ENCODE assay signal across 7 mouse cellular contexts in the genomic region with DNA sequence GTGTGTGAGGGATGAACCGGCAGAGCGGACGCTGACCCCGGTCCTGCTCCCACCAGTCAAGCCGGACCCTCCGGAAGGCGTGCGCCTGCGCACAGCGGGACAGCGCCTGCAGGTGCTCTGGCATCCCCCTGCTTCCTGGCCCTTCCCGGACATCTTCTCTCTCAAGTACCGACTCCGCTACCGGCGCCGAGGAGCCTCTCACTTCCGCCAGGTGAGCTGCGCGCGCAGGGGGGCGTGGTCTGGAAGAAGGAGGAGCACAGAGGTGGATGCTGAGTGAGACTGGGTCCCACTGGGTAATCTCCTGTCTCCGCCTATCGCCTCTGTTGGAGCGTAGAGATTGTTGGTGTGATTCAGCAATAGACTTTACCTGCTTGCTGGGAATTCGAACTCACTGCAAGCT. TPM values are rescaled to one million over a fixed set of nuclear protein-coding genes. Genes with fewer than 3 reads are reported as not detected.
DNase-seq lines count a peak whose midpoint lies in the region; ATAC-seq lines count a peak whose summit lies in the region.

No protein-coding gene starts in this region.

- H3K27me3 ChIP-seq in forebrain, embryonic 15.5 days = 0 out of 2 replicates have a peak, but pooled peaks cover 3% of the 10 kb centered on the region
- 0 out of 2 replicates have a peak, but pooled peaks cover 3% of the 10 kb centered on the region for H3K27me3 ChIP-seq in limb, embryonic 11.5 days (ENCODE audit: control insufficient read depth, insufficient read depth, low read length)
- 0 out of 2 replicates have a peak, but pooled peaks cover 9% of the 10 kb centered on the region for H3K27me3 ChIP-seq in midbrain, embryonic 14.5 days (ENCODE audit: control insufficient read depth, insufficient read depth, low read length)

- 2% methylated on average over 26 of the region's 26 CpGs for WGBS in forebrain, embryonic 15.5 days
- under 1% methylated on average over 26 of the region's 26 CpGs for WGBS in limb, embryonic 11.5 days
- whole genome bisulfite sequencing in midbrain, embryonic 14.5 days = 2% methylated on average over 26 of the region's 26 CpGs

- DNase-seq in ZHBTc4 (ENCODE audit: low read depth, low spot score) = peak; percentile 95
- DNase-seq in kidney, adult 18-20 months = peak; percentile 83
- peak; percentile 84 for DNase-seq in limb, embryonic 11.5 days (ENCODE audit: low spot score)
- DNase-seq in midbrain, embryonic 14.5 days = peak; percentile 90
- peak; percentile 85 for DNase-seq in testis, postnatal 10 days (ENCODE audit: low spot score)

- H3K4me2 ChIP-seq in forebrain, embryonic 15.5 days (replicated peaks) = peak overlapping the region; percentile 91
- H3K4me2 ChIP-seq in limb, embryonic 11.5 days (ENCODE audit: low read depth, severe bottlenecking) = peak overlapping the region; percentile 54
- H3K4me2 ChIP-seq in midbrain, embryonic 14.5 days (ENCODE audit: low read length) = peak overlapping the region; percentile 61

- no peaks in the 10 kb centered on the region for H3K9me3 ChIP-seq in forebrain, embryonic 15.5 days
- H3K9me3 ChIP-seq in limb, embryonic 11.5 days (ENCODE audit: control insufficient read depth, low read length) = no peaks in the 10 kb centered on the region
- no peaks in the 10 kb centered on the region for H3K9me3 ChIP-seq in midbrain, embryonic 14.5 days (ENCODE audit: control insufficient read depth, low read length)

- no peaks in the 10 kb centered on the region for H3K36me3 ChIP-seq in forebrain, embryonic 15.5 days
- H3K36me3 ChIP-seq in limb, embryonic 11.5 days (ENCODE audit: control insufficient read depth, insufficient read depth, low read length) = no peaks in the 10 kb centered on the region; the same call in 1 of the 2 replicates
- 0 out of 2 replicates have a peak, but pooled peaks cover 6% of the 10 kb centered on the region for H3K36me3 ChIP-seq in midbrain, embryonic 14.5 days (ENCODE audit: control insufficient read depth, insufficient read depth, low read length)

- H3K9ac ChIP-seq in forebrain, embryonic 15.5 days (replicated peaks) = peak overlapping the region; percentile 68
- peak overlapping the region; percentile 38; the same call in 1 of the 2 replicates for H3K9ac ChIP-seq in limb, embryonic 11.5 days (ENCODE audit: low read length)
- H3K9ac ChIP-seq in midbrain, embryonic 14.5 days (replicated peaks; ENCODE audit: low read length) = peak overlapping the region; percentile 60

- H3K4me1 ChIP-seq in forebrain, embryonic 15.5 days = peaks cover 40% of the 10 kb centered on the region
- no peaks in the 10 kb centered on the region for H3K4me1 ChIP-seq in limb, embryonic 11.5 days (ENCODE audit: control insufficient read depth, insufficient read depth, low read length)
- peaks cover 28% of the 10 kb centered on the region for H3K4me1 ChIP-seq in midbrain, embryonic 14.5 days (ENCODE audit: control insufficient read depth, insufficient read depth, low read length)

- H3K4me3 ChIP-seq in forebrain, embryonic 15.5 days = peak overlapping the region; percentile 61
- H3K4me3 ChIP-seq in limb, embryonic 11.5 days (ENCODE audit: low read depth, low read length) = peak overlapping the region; percentile 35
- H3K4me3 ChIP-seq in midbrain, embryonic 14.5 days (replicated peaks; ENCODE audit: low read depth, low read length) = peak overlapping the region; percentile 45

- peak; percentile 9; the same call in 1 of the 2 replicates for ATAC-seq in cerebellum, adult (ENCODE audit: insufficient number of reproducible peaks, low FRiP score, low TSS enrichment)
- peak; percentile 9; the same call in 1 of the 2 replicates for ATAC-seq in forebrain, embryonic 15.5 days (replicated peaks)
- ATAC-seq in limb, embryonic 11.5 days (ENCODE audit: insufficient number of reproducible peaks, low FRiP score, low TSS enrichment, low read depth) = peak; percentile 23
- ATAC-seq in midbrain, embryonic 14.5 days (ENCODE audit: low FRiP score, low TSS enrichment) = peak; percentile 55

- H3K27ac ChIP-seq in forebrain, embryonic 15.5 days (replicated peaks) = peak overlapping the region; percentile 35
- H3K27ac ChIP-seq in limb, embryonic 11.5 days (replicated peaks; ENCODE audit: low read depth, low read length) = no peak overlapping the region
- peak overlapping the region; percentile 70 for H3K27ac ChIP-seq in midbrain, embryonic 14.5 days (replicated peaks; ENCODE audit: low read depth, low read length)

RNA-seq across cellular contexts. Expression of a gene that starts 2.8 kb away (rescaled TPM):
- 25.2 and 27.8 TPM in 2 replicates for polyA plus RNA-seq in forebrain, embryonic 15.5 days (2015; fragmentation: Nextera tagmentation; extraction: Ambion mirVana)
- 20.7 and 22.3 TPM in 2 replicates for polyA plus RNA-seq in limb, embryonic 11.5 days (2014; fragmentation: Nextera tagmentation; extraction: Ambion mirVana)
- polyA plus RNA-seq in midbrain, embryonic 14.5 days (2014; fragmentation: Nextera tagmentation; extraction: Ambion mirVana) = 20.0 and 21.4 TPM in 2 replicates

RNA-seq across cellular contexts. Expression of a gene that starts 3.7 kb away (rescaled TPM):
- 3.1 and 3.9 TPM in 2 replicates for polyA plus RNA-seq in forebrain, embryonic 15.5 days (2015; fragmentation: Nextera tagmentation; extraction: Ambion mirVana)
- 0.79 and 1.1 TPM in 2 replicates for polyA plus RNA-seq in limb, embryonic 11.5 days (2014; fragmentation: Nextera tagmentation; extraction: Ambion mirVana)
- 6.6 and 9.6 TPM in 2 replicates for polyA plus RNA-seq in midbrain, embryonic 14.5 days (2014; fragmentation: Nextera tagmentation; extraction: Ambion mirVana)

RNA-seq across cellular contexts. Expression of a gene that starts 6.8 kb away (rescaled TPM):
- 6.9 and 7.9 TPM in 2 replicates for polyA plus RNA-seq in forebrain, embryonic 15.5 days (2015; fragmentation: Nextera tagmentation; extraction: Ambion mirVana)
- polyA plus RNA-seq in limb, embryonic 11.5 days (2014; fragmentation: Nextera tagmentation; extraction: Ambion mirVana) = 6.6 and 7.1 TPM in 2 replicates
- polyA plus RNA-seq in midbrain, embryonic 14.5 days (2014; fragmentation: Nextera tagmentation; extraction: Ambion mirVana) = 10.7 and 13.4 TPM in 2 replicates

RNA-seq across cellular contexts. Expression of a gene that starts 14.1 kb away (rescaled TPM):
- polyA plus RNA-seq in forebrain, embryonic 15.5 days (2015; fragmentation: Nextera tagmentation; extraction: Ambion mirVana) = 118 and 121 TPM in 2 replicates
- 42.2 and 44.8 TPM in 2 replicates for polyA plus RNA-seq in limb, embryonic 11.5 days (2014; fragmentation: Nextera tagmentation; extraction: Ambion mirVana)
- 178 and 209 TPM in 2 replicates for polyA plus RNA-seq in midbrain, embryonic 14.5 days (2014; fragmentation: Nextera tagmentation; extraction: Ambion mirVana)

RNA-seq across cellular contexts. Expression of a gene that starts 30.2 kb away (rescaled TPM):
- polyA plus RNA-seq in forebrain, embryonic 15.5 days (2015; fragmentation: Nextera tagmentation; extraction: Ambion mirVana) = 127 and 151 TPM in 2 replicates
- polyA plus RNA-seq in limb, embryonic 11.5 days (2014; fragmentation: Nextera tagmentation; extraction: Ambion mirVana) = 34.9 and 39.8 TPM in 2 replicates
- 141 and 188 TPM in 2 replicates for polyA plus RNA-seq in midbrain, embryonic 14.5 days (2014; fragmentation: Nextera tagmentation; extraction: Ambion mirVana)
